Mouse (Mus musculus) spleen, adult 2 months (tissue): ENCODE data around the gene Adamts9. TPM values are rescaled to one million over a fixed set of nuclear protein-coding genes. Genes with fewer than 3 reads are reported as not detected.

Source experiments
- DNase-seq, 2 experiments: peaks; one replicate each; pipeline versions ENCODE4 v3.0.0 to v3.0.0-alpha.2; 2012 to 2021; ENCODE audit warnings: low spot score in 2 of 2, low read depth in 1 of 2
- H3K27ac ChIP-seq: fragments of 200-500 bp; 2 replicates; pipeline ENCODE4 v1.5.1; 2012; ENCODE audit warnings: low read length, inconsistent platforms; ENCODE audit not compliant: insufficient read depth
- H3K27me3 ChIP-seq: fragments of 200-500 bp; 2 replicates; pipeline ENCODE4 v1.6.1; 2012; ENCODE audit warnings: mild to moderate bottlenecking, moderate library complexity, low read length, inconsistent platforms; ENCODE audit not compliant: control insufficient read depth, insufficient read depth
- H3K36me3 ChIP-seq: fragments of 200-500 bp; 2 replicates; pipeline ENCODE4 v1.6.1; 2012; ENCODE audit warnings: mild to moderate bottlenecking, low read length, inconsistent platforms; ENCODE audit not compliant: control insufficient read depth, insufficient read depth
- H3K4me1 ChIP-seq: fragments of 200-500 bp; 2 replicates; pipeline ENCODE4 v1.6.1; 2011; ENCODE audit warnings: inconsistent platforms; ENCODE audit not compliant: control insufficient read depth, insufficient read depth, insufficient read length
- H3K4me3 ChIP-seq: fragments of 200-500 bp; 2 replicates; pipeline ENCODE4 v1.5.1; 2011; ENCODE audit warnings: mild to moderate bottlenecking, inconsistent platforms; ENCODE audit not compliant: insufficient read depth, insufficient read length; ENCODE audit errors: extremely low read depth
- CTCF ChIP-seq: fragments of 200-500 bp; IDR thresholded peaks from 2 replicates; pipeline ENCODE4 v1.5.1; 2011; ENCODE audit warnings: mild to moderate bottlenecking, inconsistent platforms; ENCODE audit not compliant: insufficient read depth, insufficient read length, insufficient replicate concordance; ENCODE audit errors: extremely low read depth
- POLR2A ChIP-seq: fragments of 200-500 bp; IDR thresholded peaks from 2 replicates; pipeline ENCODE4 v1.6.1; 2011; ENCODE audit warnings: low read depth, low read length, inconsistent platforms
- WGBS: fragments of 180-500 bp; shearing (Covaris S2); methylation state at CpG from one replicate; pipeline ENCODE4 v1.1.7; 2018; 5-methylcytosine and 5-hydroxymethylcytosine counted together
- polyA plus RNA-seq: library from polyadenylated mRNA; depleted of rRNA; stranded (reverse); fragments of >200 nt; gene quantifications from 2 replicates; pipeline ENCODE4 v1.2.3, GENCODE M21; 2012; rRNA removed

Adamts9 gene
- polyA plus RNA-seq: 1.5 and 2.1 TPM in 2 replicates

- peak within 1 kb of the TSS; percentile 27; the same call in 1 of the 2 replicates for H3K27ac ChIP-seq
These were observed at the start of gene Adamts9 for GRCm38 (mm10) chr6:92943057-92943781. TSS of gene Adamts9 (minus strand) at chr6:92943492.

GRCm38 (mm10) chr6:92991616-92992015 lies 48.3 kb upstream of the Adamts9 start:
- TF ChIP-seq POLR2A (no peak), CTCF (no peak)
- Histone ChIP-seq H3K27ac (no peak overlapping the region), H3K27me3 (no peaks in the 10 kb centered on the region), H3K4me1 (no peaks in the 10 kb centered on the region), H3K36me3 (no peaks in the 10 kb centered on the region), H3K4me3 (no peak overlapping the region)
- DNase-seq: no peak
- WGBS: 30% methylated on average over 1 of the region's 1 CpGs

More at GRCm38 (mm10) chr6:92943057-92943781, at the start of gene Adamts9:
- H3K4me3 ChIP-seq: peak within 1 kb of the TSS; percentile 37
- 3% methylated on average over 62 of the region's 68 CpGs for WGBS
- no peak for DNase-seq
- H3K4me1 ChIP-seq: no peaks in the 10 kb centered on the region
- no peaks in the 10 kb centered on the region for H3K36me3 ChIP-seq
- peaks cover 4% of the 10 kb centered on the region; the same call in 1 of the 2 replicates for H3K27me3 ChIP-seq
- TF ChIP-seq POLR2A (no peak; the same call in 1 of the 2 replicates), CTCF (no peak)

GRCm38 (mm10) chr6:92988620-92988998 lies 45.3 kb upstream of the Adamts9 start:
- Histone ChIP-seq H3K27me3 (no peaks in the 10 kb centered on the region), H3K27ac (no peak overlapping the region), H3K4me3 (no peak overlapping the region), H3K4me1 (no peaks in the 10 kb centered on the region), H3K36me3 (no peaks in the 10 kb centered on the region)
- 52% methylated on average over 10 of the region's 10 CpGs for WGBS
- TF ChIP-seq POLR2A: no peak
- no peak for TF ChIP-seq CTCF
- no peak for DNase-seq

- H3K36me3 ChIP-seq: no peaks in the 10 kb centered on the region
- no peak for DNase-seq
- no peaks in the 10 kb centered on the region for H3K27me3 ChIP-seq
- no peak overlapping the region for H3K27ac ChIP-seq
- no peaks in the 10 kb centered on the region for H3K4me1 ChIP-seq
- no peak overlapping the region for H3K4me3 ChIP-seq
- no peak for TF ChIP-seq CTCF
- no peak for TF ChIP-seq POLR2A
- WGBS: 24% methylated on average over 14 of the region's 14 CpGs
These were observed 44.7 kb upstream of the Adamts9 start for GRCm38 (mm10) chr6:92987846-92988619.

GRCm38 (mm10) chr6:92987366-92987765 lies 44.1 kb upstream of the Adamts9 start:
- no peaks in the 10 kb centered on the region for H3K36me3 ChIP-seq
- no peaks in the 10 kb centered on the region for H3K27me3 ChIP-seq
- TF ChIP-seq POLR2A: no peak
- TF ChIP-seq CTCF: no peak
- no peaks in the 10 kb centered on the region for H3K4me1 ChIP-seq
- 86% methylated on average over 9 of the region's 9 CpGs for whole genome bisulfite sequencing
- H3K27ac ChIP-seq: no peak overlapping the region
- no peak overlapping the region for H3K4me3 ChIP-seq
- no peak for DNase-seq

- TF ChIP-seq CTCF: no peak
- TF ChIP-seq POLR2A: no peak
- no peaks in the 10 kb centered on the region for H3K36me3 ChIP-seq
- no peak overlapping the region for H3K27ac ChIP-seq
- no peak overlapping the region for H3K4me3 ChIP-seq
- 86% methylated on average over 7 of the region's 7 CpGs for WGBS
- no peaks in the 10 kb centered on the region for H3K4me1 ChIP-seq
- no peaks in the 10 kb centered on the region for H3K27me3 ChIP-seq
- no peak for DNase-seq
These were observed 40.1 kb upstream of the Adamts9 start for GRCm38 (mm10) chr6:92983421-92983820.

- no peak for DNase-seq
- Histone ChIP-seq H3K27ac (no peak overlapping the region), H3K36me3 (no peaks in the 10 kb centered on the region), H3K4me1 (no peaks in the 10 kb centered on the region), H3K4me3 (no peak overlapping the region), H3K27me3 (no peaks in the 10 kb centered on the region)
- no peak for TF ChIP-seq CTCF
- TF ChIP-seq POLR2A: no peak
- WGBS: 85% methylated on average over 7 of the region's 7 CpGs
These were observed 38.3 kb upstream of the Adamts9 start for GRCm38 (mm10) chr6:92981451-92982186.
